Mouse (Mus musculus) midbrain, embryonic 16.5 days (tissue): ENCODE data around the gene Nr3c2. TPM values are rescaled to one million over a fixed set of nuclear protein-coding genes. Genes with fewer than 3 reads are reported as not detected.

ENCODE experiments used
- ATAC-seq: fragments of 200-750 bp; cut with Nextera tagmentation; 2 replicates; pipeline ENCODE4 v1.8.0; 2017; ENCODE audit warnings: moderate TSS enrichment
- H3K27ac ChIP-seq: fragments of 300-500 bp; sonication (generic); 2 replicates; pipeline ENCODE4 v1.5.1; 2014; ENCODE audit warnings: mild to moderate bottlenecking, low read length, mixed read lengths
- H3K27me3 ChIP-seq: fragments of 300-500 bp; sonication (generic); 2 replicates; pipeline ENCODE4 v1.6.1; 2014; ENCODE audit warnings: low read depth, low read length, mixed read lengths; ENCODE audit not compliant: control insufficient read depth, insufficient read depth
- H3K36me3 ChIP-seq: fragments of 300-500 bp; sonication (generic); 2 replicates; pipeline ENCODE4 v1.6.1; 2014; ENCODE audit warnings: mild to moderate bottlenecking, low read length, moderate library complexity, mixed read lengths; ENCODE audit not compliant: control insufficient read depth, insufficient read depth
- H3K4me1 ChIP-seq: fragments of 300-500 bp; sonication (generic); 2 replicates; pipeline ENCODE4 v1.6.1; 2014; ENCODE audit warnings: mild to moderate bottlenecking, low read length, mixed read lengths; ENCODE audit not compliant: control insufficient read depth, insufficient read depth
- H3K4me2 ChIP-seq: fragments of 300-500 bp; sonication (generic); 2 replicates; pipeline ENCODE4 v1.6.1; 2014; ENCODE audit warnings: mild to moderate bottlenecking, low read length, mixed read lengths
- H3K4me3 ChIP-seq: fragments of 300-500 bp; sonication (generic); 2 replicates; pipeline ENCODE4 v1.5.1; 2014; ENCODE audit warnings: low read depth, mild to moderate bottlenecking, low read length, moderate library complexity, mixed read lengths
- H3K9ac ChIP-seq: fragments of 300-500 bp; sonication (generic); 2 replicates; pipeline ENCODE4 v1.6.1; 2014; ENCODE audit warnings: low read depth, low read length, mixed read lengths
- H3K9me3 ChIP-seq: fragments of 300-500 bp; sonication (generic); replicated peaks from 2 replicates; pipeline ENCODE4 v1.6.1; 2014; ENCODE audit warnings: mild to moderate bottlenecking, low read length, mixed read lengths; ENCODE audit not compliant: control insufficient read depth, poor library complexity, severe bottlenecking
- WGBS: fragments of 180-500 bp; shearing (Covaris S2); extraction: QIAGEN DNeasy Blood & Tissue Kit; methylation state at CpG from one replicate; pipeline ENCODE4 v1.1.7; 2014; 5-methylcytosine and 5-hydroxymethylcytosine counted together
- polyA plus RNA-seq: library from polyadenylated mRNA; unstranded; fragments of >200 nt; fragmentation: Nextera tagmentation; extraction: Ambion mirVana; gene quantifications from 2 replicates; pipeline ENCODE4 v1.2.1, GENCODE M21; 2015

Nr3c2 gene
- polyA plus RNA-seq, 1 experiment from 2014 or later, result 3.0 TPM

DNA sequence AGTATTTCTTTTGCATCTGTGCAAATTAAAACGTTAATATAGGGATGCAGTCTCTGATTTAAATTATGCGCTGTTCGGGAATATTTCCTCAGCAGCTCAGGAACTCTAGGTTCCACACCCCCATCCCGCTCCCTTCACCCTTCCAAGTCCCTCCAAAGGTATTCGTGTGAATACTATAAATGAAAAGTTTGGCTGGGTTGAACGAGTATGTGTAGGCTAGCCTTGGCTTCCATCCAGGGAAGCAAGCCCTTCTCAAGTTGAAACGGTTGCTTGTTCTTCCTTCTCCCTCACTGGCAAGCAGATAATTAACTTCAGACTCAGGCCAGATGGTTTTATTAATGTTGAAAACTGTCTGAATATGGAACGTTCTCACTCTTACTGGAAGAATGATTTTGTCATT is 186.8 kb downstream of the Nr3c2 start:
- Histone ChIP-seq H3K4me1 (no peaks in the 10 kb centered on the region), H3K4me2 (no peak overlapping the region), H3K4me3 (no peak overlapping the region), H3K9me3 (no peaks in the 10 kb centered on the region), H3K9ac (no peak overlapping the region), H3K27me3 (no peaks in the 10 kb centered on the region), H3K27ac (no peak overlapping the region), H3K36me3 (no peaks in the 10 kb centered on the region)
- no peak for ATAC-seq
- WGBS, result 76% methylated on average over 8 of the region's 8 CpGs

DNA sequence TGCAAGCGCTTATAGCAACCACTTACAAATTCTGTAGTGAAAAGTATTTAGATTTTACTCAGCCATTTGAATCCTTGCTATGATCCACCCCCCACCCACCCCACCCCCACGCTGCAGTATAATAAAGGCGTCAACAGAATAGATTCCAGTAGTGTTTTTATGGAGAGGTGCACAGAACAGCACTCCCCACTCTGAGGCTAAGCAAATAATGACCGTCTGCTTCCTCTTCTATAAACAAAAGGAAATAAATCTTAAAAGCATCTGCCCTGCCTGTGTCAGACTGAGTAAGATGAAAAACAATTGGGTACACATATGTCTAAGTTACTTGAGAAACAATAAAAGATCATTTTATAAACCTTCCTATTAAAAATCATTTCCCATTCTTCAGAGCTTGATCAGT is 197.5 kb downstream of the Nr3c2 start:
- Histone ChIP-seq H3K9me3 (no peaks in the 10 kb centered on the region), H3K4me2 (no peak overlapping the region), H3K4me1 (no peaks in the 10 kb centered on the region), H3K27me3 (no peaks in the 10 kb centered on the region), H3K27ac (no peak overlapping the region), H3K9ac (no peak overlapping the region), H3K36me3 (no peaks in the 10 kb centered on the region), H3K4me3 (no peak overlapping the region)
- no peak for ATAC-seq
- WGBS, result 66% methylated on average over 4 of the region's 4 CpGs

DNA sequence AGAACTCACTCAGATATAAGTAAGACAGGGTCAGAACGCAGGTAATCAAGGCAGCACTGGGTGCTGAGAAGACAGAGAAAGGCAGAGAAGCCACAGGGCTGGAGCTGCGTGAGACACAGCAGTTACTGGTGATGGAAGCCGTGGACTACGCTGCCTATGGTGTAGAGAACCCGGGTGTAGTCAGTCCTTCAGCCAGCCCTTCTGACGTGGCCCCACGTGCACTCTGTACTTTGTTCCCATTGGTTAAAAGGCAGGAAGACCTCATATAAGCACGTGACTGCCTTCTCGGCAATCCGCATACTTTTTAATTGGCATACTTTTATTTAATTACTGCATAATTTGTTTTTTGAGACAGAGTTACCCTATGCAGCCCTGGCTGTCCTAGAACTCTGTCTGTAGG is 198.9 kb downstream of the Nr3c2 start:
- H3K4me1 ChIP-seq, result no peaks in the 10 kb centered on the region
- no peak overlapping the region for H3K4me2 ChIP-seq
- no peak overlapping the region for H3K4me3 ChIP-seq
- H3K9ac ChIP-seq, result no peak overlapping the region
- H3K36me3 ChIP-seq, result no peaks in the 10 kb centered on the region
- WGBS, result 92% methylated on average over 10 of the region's 10 CpGs
- H3K9me3 ChIP-seq, result no peaks in the 10 kb centered on the region
- no peaks in the 10 kb centered on the region for H3K27me3 ChIP-seq
- no peak overlapping the region for H3K27ac ChIP-seq
- ATAC-seq, result no peak

DNA sequence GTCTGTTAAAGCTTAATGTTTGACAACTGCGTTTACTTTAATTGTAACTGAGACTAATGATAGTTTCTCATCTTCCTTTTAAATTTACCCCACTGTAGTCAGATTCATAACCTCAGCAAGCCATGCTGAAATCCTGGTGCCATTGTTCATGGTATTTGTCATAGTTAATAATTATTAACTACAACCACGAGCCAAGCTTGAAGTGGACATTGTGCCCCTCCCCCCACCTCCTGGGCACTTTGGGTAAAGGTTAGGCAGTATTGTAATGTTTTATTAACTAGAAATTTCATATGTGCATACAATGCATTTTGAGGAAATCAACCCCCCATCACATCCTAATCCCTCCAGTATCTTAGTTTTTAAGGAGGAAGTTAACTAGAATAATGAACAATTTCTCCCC is 201.1 kb downstream of the Nr3c2 start:
- Histone ChIP-seq H3K4me3 (no peak overlapping the region), H3K27me3 (no peaks in the 10 kb centered on the region), H3K27ac (no peak overlapping the region), H3K9ac (no peak overlapping the region), H3K36me3 (no peaks in the 10 kb centered on the region), H3K9me3 (no peaks in the 10 kb centered on the region), H3K4me1 (no peaks in the 10 kb centered on the region), H3K4me2 (no peak overlapping the region)
- no peak for ATAC-seq
- WGBS, result 91% methylated on average over 2 of the region's 2 CpGs

DNA sequence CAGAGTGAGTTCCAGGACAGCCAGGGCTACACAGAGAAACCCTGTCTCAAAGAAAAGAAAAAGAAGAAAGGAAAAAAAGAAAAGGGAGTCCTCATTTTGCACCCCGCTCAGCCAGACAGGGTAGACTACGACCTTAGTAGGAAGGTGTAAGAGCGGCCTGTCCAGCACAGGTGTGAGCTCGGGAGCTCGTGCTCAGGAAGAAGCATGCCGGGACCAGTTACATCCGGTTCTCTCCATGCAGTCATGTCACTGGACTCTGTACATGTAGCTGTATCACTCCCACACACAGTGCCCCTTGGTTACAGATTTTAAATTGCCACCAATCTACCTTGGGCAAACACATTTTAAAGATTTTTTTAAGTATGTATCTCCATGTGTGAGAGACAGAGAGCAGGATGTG is 203.6 kb downstream of the Nr3c2 start:
- Histone ChIP-seq H3K4me1 (no peaks in the 10 kb centered on the region), H3K4me3 (no peak overlapping the region), H3K9me3 (no peaks in the 10 kb centered on the region), H3K27ac (no peak overlapping the region), H3K4me2 (no peak overlapping the region), H3K9ac (no peak overlapping the region), H3K27me3 (no peaks in the 10 kb centered on the region), H3K36me3 (no peaks in the 10 kb centered on the region)
- ATAC-seq, result no peak
- WGBS, result 96% methylated on average over 7 of the region's 7 CpGs

DNA sequence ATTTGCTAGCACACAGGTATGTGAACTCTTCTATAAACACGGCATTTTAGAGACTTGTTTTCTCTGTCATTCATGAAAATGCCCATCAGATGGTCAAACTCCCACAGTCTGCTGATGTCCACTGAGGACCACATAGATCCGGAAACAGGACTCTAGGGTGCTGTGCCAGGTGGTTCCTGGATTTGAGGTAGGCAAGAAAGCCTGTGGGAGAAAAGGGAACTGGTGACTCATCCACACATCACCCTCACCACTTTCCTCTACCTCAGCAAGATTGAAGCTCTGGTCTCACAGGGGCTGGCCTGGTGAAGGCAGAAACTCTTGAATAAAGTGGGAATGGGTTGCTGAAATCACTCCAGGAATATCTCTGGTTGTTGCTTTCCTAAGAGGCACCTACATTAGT is 213.5 kb downstream of the Nr3c2 start:
- ATAC-seq, result no peak
- no peaks in the 10 kb centered on the region for H3K36me3 ChIP-seq
- H3K4me2 ChIP-seq, result no peak overlapping the region
- no peaks in the 10 kb centered on the region for H3K4me1 ChIP-seq
- H3K27ac ChIP-seq, result no peak overlapping the region
- no peak overlapping the region for H3K9ac ChIP-seq
- WGBS, result 93% methylated on average over 2 of the region's 2 CpGs
- H3K4me3 ChIP-seq, result no peak overlapping the region
- H3K9me3 ChIP-seq, result no peaks in the 10 kb centered on the region
- no peaks in the 10 kb centered on the region for H3K27me3 ChIP-seq

DNA sequence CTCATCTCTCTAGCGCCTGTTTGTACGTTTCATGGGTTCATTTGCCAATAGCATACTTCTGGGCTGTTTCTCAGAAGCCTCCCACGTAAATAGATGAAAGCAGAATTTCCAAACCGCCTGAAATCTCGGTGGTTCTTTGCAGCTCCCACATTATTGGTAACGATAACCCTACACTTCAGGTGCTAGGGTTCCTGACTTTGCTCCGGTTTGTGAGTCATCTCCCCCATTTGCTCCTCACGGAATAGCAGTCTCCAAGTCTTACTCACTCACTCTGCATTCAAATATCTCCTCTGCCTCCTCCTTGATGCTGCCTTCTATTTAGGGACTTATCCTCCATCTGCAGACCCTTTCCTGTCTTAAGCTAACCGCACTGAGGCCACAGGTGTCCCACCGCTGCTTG is 215.5 kb downstream of the Nr3c2 start:
- Histone ChIP-seq H3K27me3 (no peaks in the 10 kb centered on the region), H3K4me1 (no peaks in the 10 kb centered on the region), H3K9me3 (no peaks in the 10 kb centered on the region), H3K36me3 (no peaks in the 10 kb centered on the region), H3K27ac (no peak overlapping the region), H3K4me3 (no peak overlapping the region), H3K4me2 (no peak overlapping the region), H3K9ac (no peak overlapping the region)
- no peak for ATAC-seq
- WGBS, result 87% methylated on average over 10 of the region's 10 CpGs

DNA sequence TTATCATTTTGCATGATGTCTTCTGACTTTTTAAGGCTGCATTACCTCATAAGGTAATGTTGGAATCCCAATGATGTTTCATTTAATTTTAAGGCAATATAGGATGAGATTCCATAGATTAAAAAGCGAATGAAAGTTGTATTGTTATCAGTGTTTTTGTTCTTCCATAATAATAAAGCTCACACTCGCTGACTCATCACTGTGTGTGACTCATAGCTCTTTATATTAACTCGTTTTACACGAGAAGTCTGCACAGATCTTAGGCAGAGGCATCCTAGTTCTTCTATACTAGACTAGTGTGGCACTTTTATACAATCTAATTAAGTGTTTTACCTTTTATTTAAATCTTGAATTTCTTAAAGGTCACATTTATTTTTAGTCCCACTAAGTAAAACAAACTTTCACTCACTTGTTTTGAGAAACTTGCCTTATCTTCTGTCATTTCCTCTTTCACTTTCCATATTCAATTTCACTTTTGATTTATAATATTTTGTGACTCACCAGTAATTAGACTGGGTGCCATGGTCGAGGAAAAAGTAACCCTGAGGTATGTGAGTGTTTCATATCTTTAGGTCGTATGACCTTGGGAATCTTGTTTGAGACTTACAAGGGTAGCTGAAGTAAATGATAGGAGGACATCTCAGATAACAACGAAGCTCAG is 217.3 kb downstream of the Nr3c2 start:
- H3K27me3 ChIP-seq, result no peaks in the 10 kb centered on the region
- H3K27ac ChIP-seq, result no peak overlapping the region
- no peak overlapping the region for H3K4me2 ChIP-seq
- no peaks in the 10 kb centered on the region for H3K36me3 ChIP-seq
- no peaks in the 10 kb centered on the region for H3K4me1 ChIP-seq
- no peak overlapping the region for H3K9ac ChIP-seq
- H3K9me3 ChIP-seq, result no peaks in the 10 kb centered on the region
- ATAC-seq, result no peak
- WGBS, result 76% methylated on average over 7 of the region's 7 CpGs
- no peak overlapping the region for H3K4me3 ChIP-seq

DNA sequence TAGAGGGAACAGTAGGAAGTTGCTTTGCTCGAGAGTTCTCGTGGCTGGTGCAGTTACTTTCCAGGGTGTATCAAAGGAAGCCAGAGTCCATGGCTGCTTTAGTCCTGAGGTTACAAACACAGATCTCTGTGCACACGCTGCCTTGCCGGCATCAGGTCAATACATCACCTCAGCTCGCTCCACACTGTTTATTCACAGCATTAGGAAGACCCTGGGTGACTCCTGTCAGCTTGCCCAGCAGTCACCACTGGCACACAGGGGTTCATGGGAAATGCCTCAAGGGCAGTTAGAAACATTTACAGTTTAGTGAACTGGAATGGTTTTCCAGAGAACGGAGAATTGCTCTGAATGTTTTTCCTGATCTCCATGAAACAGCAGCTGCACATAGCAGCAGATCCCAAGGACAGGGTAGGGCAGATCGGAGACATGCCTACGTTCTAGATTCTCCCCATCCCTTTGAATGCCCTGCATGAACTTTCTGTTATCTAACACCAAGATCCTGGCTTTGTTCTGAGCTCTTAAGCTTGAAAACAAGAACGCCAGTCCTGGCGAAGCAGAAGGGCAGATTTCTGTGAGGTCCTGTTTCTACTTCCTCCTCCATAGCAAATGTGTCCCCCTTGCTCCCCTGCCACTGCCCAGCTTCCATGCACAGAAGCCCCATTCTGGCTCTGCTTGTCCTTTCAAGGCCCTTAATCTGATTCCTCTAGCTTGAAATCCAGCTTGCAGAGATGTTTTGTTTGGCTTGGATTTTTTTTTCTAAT is 221.7 kb downstream of the Nr3c2 start:
- WGBS, result 62% methylated on average over 10 of the region's 10 CpGs
- H3K27ac ChIP-seq, result no peak overlapping the region
- no peak overlapping the region for H3K9ac ChIP-seq
- H3K4me3 ChIP-seq, result no peak overlapping the region
- H3K36me3 ChIP-seq, result no peaks in the 10 kb centered on the region
- no peak for ATAC-seq
- no peak overlapping the region for H3K4me2 ChIP-seq
- no peaks in the 10 kb centered on the region for H3K9me3 ChIP-seq
- H3K4me1 ChIP-seq, result no peaks in the 10 kb centered on the region
- no peaks in the 10 kb centered on the region for H3K27me3 ChIP-seq
